Mouse (Mus musculus) liver, embryonic 14.5 days (tissue): ENCODE measurements at regions not wholly inside any gene's neighbourhood (a gene's known extent, or its start where the extent isn't known, plus 50 kb on each side); places are given as distances from the start of the nearest gene placed in this dataset.

Source experiments
- CTCF ChIP-seq: IDR thresholded peaks from 2 replicates; pipeline ENCODE4 v1.5.1; 2016; ENCODE audit warnings: antibody characterized with exemption, low read depth, control low read depth
- EP300 ChIP-seq: IDR thresholded peaks from 2 replicates; pipeline ENCODE4 v1.6.1; 2016; ENCODE audit warnings: antibody characterized with exemption, low read depth

DNA sequence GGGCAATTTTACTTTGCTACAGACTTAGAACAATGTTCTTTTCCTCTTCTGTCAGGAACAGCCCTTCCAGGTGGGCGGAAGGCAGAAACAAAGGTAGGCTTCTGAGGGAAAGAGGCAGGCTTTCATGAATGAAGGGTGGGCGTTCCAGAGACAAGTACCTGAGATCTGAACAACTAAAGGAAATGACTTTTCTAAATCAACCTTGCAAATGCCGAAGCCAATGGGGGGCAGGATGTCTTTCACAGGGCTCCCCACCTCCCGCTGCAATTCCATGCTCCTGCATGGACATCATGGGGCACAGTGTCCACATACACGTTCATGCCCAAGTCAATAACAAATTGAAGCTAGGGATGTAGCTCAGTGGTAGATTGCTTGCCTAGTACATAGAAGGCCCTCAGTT lies 80.2 kb upstream of the Bach2 start:
- TF ChIP-seq CTCF: no peak
- TF ChIP-seq EP300: no peak
